Mouse (Mus musculus) cerebellum, postnatal 4 days (tissue): ENCODE data around the gene Otop1.
A peak's percentile ranks its signal among the peaks of the same experiment; 100 is the strongest.

Experiments
- DNase-seq, 2 experiments: peaks; one replicate each; pipeline ENCODE4 v3.0.0; 2022; ENCODE audit warnings: low spot score in 2 of 2, mixed read lengths in 1 of 2

The Otop1 gene

DNA sequence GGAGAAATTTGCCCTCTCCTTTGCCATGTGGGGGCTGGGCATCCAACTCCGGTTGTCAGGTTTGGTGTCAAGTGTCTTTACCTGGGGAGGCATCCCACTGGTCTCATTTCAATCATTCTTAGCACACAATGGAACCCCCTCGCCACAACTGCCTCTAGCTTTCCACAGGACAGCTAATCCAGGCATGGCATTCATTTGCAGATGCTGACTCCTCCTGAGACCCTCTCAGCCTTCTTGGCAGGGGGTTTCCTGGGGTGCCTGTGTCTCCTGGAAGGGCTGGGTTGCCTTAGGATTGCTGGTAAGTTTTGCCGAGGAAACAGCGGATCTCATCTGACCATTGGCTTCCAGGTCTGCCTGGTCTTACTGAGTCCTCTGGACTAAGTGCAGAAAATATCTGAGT lies at the start of gene Otop1:
Gene Otop1 (plus strand): TSS at position 202 of the 400 bp plus-strand sequence.
- no peak for DNase-seq

DNA sequence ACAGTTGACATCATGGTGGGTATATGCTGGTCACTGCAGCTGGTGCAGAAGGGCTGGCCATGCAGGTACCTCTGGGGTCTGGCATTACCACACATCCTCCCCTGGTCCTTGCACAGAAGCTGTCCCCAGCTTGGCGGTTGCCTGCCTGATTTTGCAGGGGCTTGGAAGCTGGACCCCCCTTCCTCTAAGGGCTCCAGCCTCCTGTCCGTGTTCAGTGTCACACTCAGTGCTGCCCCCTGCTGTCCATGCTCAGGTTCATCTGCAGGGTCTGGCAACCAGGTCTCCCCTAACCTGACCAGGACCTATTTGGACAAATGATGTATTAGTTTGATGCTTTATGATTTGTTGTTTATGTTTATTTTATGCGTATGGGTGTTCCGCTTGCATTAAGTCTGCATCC lies 40.4 kb upstream of the Otop1 start:
- DNase-seq: peak in 1 of 2 experiments; percentile 56

DNA sequence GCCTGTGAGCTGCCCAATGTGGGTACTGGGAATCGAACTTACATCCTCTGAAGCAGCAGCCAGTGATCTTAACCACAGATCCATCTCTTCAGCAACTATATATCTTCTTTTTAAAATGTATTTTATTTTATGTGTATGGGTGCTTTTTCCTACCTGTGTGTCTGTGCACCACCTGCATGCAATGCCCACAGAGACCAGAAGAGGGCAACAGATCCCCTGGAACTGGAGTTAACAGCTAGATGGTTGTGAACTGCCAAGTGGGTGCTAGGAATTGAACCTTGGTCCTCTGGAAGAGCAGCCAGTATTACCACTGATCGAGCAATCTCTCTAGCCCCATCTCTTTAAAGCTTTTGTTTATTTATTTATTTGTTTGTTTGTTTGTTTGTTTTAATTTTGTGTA lies 39.1 kb upstream of the Otop1 start:
- no peak for DNase-seq

DNA sequence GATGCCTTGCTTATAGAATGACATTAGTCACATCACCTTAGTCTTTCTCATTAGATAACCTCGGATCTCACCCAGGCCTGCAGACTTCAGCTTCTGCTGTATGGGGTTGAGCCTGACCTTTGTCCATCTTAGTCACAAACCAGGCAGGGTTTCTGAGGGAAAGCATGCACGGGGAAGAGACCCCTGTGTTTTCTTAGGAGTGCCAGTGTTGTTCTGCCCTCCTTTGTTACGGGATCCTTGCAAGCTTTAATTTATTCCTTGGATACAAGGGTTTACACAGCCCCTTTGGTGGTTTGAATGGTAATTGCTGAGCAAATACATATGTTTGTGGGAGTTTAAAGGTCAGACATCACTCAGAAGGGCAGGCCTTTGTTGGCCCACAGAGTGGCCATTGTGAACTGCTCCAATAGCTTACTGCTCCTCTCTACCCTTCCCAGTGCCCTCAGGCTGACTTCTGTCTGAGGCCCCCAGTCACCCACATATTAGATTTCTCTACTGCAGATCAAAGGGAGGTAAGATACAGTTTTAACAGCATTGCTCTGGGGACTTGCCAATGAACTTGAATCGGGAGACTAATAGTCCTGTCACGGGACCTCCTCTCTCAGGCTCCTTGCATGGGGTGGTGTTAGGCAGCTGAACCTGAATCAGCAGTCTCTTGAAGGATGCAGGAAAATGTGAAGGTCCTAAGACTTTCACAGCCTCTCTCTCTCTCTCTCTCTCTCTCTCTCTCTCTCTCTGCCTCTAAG lies 34.9 kb upstream of the Otop1 start:
- no peak for DNase-seq

DNA sequence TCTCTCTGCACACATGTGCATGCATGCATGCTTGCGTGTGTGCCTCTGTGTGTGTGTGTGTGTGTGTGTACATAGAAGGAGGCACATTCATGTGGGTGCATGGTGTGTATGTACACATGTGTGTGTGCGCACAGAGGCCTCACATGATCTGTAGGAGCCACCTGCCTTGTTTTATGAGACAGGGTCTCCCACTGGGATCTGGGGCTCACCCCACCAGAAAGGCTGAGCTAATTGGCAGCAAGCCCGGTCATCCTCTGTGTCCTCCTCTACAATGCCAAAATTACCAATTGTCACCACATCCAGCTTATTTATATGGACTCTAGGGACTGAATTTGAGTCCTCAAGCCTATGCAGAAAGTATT lies 34.3 kb upstream of the Otop1 start:
- DNase-seq: peak in 1 of 2 experiments; percentile 13

DNA sequence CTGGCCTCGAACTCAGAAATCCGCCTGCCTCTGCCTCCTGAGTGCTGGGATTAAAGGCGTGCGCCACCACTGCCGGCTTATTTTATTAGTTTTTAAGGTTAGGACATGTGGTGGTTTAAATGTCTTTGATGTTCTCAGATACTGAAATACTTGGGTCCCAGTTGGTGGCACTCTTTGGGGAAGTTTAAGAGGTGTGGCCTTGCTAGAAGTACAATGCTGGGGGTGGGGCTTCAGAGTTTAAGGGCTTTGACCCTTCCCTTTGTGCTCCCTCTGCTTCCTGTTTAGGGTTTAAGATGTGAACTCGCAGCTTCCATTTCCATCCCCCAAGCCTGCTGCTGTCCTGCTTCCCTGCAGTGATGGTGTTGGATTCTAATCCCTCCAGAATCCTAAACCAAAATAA lies 33.8 kb upstream of the Otop1 start:
- no peak for DNase-seq

DNA sequence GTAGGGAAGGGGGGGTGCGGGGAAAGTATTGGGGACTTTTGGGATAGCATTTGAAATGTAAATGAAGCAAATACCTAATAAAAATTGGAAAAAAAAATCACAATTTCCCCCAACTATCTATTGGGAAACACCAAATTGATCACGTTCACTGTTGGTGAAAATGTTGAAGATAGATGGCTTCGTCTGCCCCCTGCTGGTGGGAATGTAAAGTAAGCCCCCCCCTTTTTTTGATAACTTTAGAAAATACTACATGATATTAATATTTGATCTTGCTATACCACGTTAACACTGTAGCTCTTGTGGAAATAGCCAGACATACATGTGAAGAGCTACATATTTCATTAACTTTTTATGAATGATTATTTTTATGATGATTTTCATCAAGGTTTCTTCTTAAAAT lies 20.6 kb upstream of the Otop1 start:
- DNase-seq: no peak

DNA sequence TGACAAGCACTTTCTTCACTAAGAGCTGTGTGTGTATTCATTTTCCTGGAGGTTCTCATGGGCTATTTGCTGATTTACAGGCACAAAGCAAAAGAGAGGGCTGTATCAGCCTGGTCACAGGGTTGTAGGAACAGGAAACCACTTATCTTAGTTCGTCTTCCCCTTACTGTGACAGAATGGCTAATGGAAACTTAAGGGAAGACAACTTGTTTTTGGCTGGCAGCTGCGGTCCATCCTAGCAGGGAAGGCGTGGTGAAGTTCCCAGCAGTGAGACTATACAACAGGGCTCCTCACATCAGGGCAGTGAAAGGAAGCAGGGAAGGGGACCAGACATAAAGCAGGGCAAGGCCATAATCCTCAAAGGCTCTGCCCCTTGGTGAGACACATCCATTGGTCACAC lies 20.1 kb upstream of the Otop1 start:
- DNase-seq: no peak

DNA sequence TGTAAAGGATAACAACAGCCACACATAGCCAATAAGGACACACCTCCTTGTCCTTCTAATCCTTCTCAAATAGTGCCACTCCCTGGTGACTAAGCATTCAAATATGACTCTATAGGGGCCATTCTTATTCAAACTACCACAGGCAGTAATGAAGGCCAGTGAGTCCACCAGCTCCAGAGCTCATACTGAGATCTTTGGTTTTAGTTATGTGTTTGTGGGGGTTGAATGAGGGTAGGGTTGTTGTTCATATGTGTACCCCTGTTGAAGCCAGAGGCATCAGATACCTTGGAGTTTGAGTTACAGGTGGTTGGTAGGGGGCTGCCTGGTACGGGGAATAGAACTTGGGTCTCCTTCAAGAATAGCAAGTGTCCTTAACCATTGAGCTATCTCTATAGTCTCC lies 19.2 kb upstream of the Otop1 start:
- no peak for DNase-seq

DNA sequence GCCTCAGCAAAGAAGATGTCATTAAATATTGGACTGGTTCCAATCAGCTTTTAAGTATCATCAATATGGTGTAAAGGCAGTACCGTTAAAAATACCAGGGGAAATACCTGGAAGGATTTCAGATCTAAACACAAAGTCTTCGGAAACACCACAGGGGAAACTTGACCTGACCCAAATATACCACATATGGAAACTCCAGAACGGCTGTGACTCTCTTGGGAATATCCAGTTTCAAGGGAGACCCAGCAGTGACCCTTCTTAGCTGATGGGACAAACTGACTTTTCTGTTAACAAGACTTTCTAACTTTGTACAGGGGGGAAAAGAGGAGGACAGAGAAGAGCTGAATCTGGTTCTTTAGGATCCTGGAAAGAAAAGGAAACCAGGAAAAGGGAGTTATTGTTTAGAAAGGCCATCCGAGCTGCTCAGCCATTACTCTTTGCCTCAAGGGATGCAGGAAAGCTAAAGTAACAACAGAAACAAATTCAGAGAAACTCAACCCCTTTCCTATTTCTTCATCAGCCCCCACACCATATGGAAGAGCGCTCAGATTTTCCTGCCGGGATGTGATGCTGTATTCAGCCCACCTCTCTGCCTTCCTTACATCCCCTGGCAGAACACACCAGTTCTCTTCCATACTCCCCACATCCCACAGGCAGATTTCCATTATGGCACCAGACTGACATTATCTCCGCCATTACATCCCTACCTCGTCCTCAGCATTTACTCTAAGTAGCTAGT lies 17.6 kb upstream of the Otop1 start:
- no peak for DNase-seq

DNA sequence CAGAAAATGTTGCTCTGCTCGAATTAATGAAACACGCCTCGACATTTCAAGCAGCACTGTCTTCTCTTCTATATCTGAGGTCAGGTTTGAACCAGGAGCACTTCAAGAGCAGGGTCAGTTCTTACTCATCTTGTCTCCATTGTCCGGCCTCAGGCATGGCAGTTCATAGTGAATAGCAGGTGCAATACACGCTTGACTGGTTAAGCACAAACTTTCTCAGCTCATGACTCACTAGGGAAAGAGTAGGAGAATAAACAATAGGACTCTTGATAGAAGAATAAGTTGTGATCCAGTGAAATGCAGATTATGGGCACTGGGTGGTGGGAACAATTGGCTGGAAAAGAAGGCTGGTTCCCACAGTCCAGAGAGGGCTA lies 17.0 kb upstream of the Otop1 start:
- DNase-seq: no peak

DNA sequence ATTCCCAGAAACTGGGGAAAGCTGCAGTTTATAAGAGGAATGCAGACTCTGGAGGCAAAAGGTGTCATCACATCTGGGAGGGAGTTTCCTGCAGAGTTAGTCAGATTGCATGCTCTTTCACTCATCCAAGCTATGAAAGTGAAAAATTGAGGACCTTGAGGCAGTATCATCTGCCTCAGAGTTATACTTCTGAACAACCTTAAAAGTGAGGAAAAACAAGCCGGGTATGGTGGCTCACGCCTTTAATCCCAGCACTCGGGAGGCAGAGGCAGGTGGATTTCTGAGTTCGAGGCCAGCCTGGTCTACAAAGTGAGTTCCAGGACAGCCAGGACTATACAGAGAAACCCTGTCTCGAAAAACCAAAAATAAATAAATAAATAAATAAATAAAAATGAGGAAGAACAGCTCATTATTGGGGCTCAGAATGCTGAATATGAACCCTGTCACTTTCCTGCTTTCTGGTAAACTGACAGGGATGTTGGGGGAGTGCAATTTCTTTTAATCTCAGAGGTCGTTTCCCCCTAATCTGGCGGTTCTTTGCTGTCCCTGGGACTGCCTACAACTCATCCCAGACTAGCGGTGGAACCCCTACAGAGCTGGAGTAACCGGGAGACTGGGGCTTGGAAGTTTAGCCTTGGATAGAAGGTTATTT lies 16.2 kb upstream of the Otop1 start:
- no peak for DNase-seq

DNA sequence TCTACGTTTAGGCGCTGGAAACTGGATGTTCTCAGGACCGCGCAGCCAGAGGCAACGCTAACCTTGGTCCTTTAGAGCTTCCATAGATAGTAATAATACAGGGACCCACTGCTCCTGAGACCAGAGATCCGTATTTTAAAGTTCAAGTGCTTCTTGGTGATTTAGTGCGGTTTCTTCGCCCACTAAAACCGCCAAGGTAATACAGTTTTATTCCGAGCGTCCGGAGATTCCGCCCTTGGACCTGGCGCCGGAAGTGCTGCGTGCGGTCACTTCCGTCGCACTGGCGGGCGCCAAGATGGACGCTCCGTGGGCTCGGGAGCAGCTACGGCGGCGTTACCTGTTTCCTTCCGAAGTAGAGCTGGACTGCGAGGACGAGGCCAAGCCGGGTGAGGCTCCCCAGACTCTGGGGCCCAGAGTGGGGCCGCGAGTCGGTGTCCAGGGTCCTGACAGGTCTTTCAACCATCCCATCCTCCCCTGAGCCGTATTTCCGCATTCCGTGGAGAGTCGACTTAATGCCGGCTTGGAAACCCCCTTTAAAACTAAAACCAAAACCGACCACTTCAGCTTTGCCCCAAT lies 15.6 kb upstream of the Otop1 start, which contains the start of gene Tmem128:
Gene Tmem128 (plus strand): TSS at position 79 of the 576 bp plus-strand sequence.
- peak; percentile 28 to 66 for DNase-seq

DNA sequence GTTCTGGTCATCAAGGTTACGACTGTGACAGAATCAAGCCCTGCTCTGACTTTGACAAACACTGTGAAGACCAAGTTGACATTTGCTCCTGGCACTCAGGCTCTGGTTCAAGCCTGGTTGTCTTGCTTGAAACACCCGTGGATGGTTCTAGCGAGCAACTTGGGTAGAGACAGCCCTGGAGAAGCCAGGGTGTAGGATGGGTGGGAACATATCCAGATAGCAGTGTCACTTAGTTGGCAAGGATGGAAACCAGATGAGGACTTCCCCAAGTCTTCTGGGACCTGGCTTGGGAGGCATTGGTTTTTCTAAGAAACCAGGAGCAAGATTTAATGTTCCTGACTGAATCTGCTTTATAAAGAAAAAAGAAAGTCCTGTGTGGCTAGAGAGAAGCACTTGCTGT lies 4.8 kb upstream of the Otop1 start:
- no peak for DNase-seq

DNA sequence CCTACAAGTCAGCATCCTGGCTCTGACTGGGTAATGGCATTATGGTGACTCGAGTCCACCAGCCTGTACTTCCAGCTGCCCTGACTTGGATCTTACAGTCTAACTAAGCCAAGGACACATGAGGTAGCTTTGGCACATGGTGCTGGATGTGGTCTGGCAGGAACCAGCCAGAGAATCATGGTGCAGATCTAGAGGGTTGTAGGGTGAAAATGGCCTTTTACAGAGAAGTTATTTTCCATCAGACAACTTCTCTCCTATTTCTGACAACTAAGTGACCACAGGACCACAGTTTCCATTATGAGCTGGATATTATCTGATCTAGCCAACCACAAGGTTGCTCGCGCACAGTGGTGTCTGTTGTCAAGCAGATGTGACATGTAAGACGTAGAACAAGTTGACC lies 1.9 kb upstream of the Otop1 start:
- DNase-seq: no peak

DNA sequence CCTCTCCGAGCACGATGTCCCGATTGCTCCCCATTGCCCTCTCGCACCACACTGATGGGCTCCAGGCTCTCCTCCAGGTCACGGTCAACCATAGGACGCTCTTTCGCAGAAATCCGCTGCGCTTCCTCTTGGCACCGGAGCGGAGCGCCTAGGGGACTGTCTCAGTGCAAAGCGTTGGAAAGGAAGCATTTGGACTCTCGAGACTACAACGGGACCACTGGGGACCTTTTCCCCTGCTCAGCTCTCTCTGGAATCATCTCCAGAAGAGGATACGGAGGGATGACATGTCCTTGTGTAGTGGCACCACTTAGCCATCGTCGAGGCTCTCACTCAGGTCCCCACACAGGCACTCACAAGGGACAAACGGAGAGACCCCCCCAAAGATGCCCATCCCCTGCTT lies 679 bp downstream of the Otop1 start:
- DNase-seq: no peak

DNA sequence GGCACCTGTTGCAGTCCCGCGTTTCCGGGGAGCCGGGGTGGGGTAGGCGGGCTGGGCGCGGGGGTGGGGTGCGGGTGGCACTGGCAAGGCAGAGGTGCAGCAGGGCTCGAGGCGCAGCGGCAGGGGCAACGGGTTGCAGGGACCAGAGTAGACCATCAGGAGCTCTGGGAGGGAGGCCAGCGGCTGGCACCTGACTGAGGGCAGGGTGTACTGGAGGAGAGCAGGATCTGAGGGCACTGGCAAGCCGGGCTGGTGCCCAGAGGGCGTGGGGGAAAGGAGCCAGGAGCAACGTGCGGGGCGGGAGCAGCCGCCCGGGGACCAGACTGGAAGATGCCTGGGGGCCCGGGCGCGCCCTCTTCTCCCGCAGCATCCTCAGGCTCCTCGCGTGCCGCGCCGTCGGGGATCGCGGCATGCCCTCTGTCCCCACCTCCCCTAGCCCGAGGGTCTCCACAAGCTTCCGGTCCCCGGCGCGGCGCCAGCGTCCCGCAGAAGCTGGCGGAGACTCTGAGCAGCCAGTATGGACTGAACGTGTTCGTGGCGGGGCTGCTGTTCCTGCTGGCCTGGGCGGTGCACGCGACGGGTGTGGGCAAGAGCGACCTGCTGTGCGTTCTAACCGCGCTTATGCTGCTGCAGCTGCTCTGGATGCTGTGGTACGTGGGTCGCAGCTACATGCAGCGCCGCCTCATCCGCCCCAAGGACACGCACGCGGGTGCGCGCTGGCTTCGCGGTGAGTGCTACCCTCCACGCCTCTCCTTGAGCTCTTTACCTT lies 1.5 kb downstream of the Otop1 start:
- DNase-seq: no peak

DNA sequence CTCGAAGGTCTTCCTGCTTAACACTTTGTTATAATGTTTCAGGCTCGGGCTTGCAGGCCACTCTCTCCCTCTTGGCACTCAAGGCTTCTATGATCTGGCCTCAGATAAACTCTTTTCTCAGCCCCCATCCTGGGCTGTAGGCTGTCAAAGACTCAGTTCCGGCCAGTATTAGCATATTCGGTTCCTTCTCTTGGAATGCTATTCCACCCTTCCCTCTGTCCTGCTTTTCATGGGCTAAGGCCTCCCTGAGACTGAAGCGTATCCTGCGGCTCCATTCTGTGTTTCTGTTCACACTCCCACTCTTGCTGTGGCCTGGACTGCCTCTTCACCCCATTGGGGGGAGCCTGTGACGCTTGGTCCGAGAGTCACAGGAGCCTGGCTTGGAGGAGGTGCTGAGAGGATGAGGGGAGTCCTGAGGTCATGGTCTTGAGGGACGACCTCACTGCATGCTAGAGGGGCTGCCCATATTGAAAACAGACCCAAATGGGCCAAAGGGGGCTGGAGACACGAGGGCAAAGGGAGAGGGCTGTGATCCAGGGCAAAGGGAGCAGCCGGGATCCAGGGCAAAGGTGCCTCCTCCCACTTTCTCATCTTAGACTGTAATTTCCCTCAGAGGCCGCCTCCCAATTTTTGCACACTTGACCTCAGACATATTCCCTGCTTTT lies 2.3 kb downstream of the Otop1 start:
- DNase-seq: no peak

DNA sequence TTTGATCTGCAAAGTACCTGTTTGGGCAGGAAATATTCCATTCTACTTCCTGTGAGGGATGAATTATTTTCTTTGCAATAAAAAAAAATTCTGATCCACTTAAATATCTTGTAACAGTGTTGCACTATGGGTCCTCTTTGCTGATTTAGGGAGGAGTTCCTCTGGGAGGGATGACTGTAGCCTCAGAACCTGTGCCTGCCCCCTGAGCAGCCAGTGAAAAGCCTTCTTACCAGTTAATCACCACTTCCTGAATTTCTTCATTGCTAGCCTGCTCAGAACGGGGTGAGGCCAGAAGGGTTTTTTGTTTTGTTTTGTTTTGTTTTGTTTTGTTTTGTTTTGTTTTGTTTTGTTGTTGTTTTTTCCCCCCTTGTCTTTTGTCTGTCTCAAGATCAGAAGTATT lies 4.3 kb downstream of the Otop1 start:
- no peak for DNase-seq

DNA sequence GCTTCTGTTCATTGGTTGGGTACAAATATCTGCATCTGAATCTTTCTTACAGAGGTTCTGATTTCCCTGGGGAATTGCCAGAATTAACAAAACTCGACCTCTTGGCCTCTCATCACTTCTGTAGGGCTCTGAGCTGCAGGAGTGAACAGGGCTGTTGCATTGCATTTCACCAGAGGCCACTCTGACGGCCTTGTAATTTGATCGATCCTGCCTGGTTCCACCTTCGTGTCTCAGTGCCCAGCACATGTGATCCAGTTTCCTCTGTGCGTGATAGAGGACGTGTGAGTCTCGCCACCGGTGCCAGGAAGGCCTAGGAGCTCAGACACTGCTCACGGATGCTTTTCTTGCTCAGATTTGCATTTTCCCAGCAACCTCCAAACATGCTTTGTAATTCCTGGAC lies 10.0 kb downstream of the Otop1 start:
- DNase-seq: no peak

DNA sequence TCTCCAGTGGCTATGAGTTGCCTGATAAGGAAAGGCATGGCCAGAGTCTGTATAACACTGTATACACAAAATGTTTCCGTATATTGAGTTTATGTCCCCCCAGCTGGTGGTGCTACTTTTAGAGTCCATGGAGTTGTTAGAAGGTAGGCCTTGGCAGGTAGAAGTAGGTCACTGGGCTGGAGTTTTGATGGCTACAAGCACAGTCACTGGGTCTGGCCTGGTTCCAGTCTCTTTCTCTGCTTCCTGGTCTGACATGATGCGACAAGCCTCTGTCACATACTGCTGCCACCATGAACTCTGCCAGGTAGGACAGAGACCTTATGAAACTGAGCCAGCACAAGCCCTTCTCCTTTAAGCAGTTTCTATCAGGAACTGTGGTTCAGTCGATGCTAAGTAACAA lies 12.7 kb downstream of the Otop1 start:
- no peak for DNase-seq
